Mouse (Mus musculus) erythroblast, embryonic 14.5 days (primary cell): Measurements from ENCODE around the gene Gm45521.

ENCODE experiments used
- GATA1 ChIP-seq: IDR thresholded peaks from 2 replicates; pipeline ENCODE4 v1.6.1; 2012; ENCODE audit warnings: low read length, inconsistent platforms, mixed read lengths
- TAL1 ChIP-seq: IDR thresholded peaks from 3 replicates; pipeline ENCODE4 v1.6.1; 2012; ENCODE audit warnings: low read length, inconsistent platforms, mixed read lengths

- TF ChIP-seq TAL1 = no peak
- no peak for TF ChIP-seq GATA1
These were observed 4.4 kb upstream of the Gm45521 start for GRCm38 (mm10) chr14:7952610-7953254.
